Mouse (Mus musculus): ENCODE data around the gene Asic3. TPM values are rescaled to one million over a fixed set of nuclear protein-coding genes. Genes with fewer than 3 reads are reported as not detected.
"Not testable (repeated sequence)": the region's sequence is repeated elsewhere in the genome, so short reads cannot be mapped to it uniquely, and the experiment has no call there.

The Asic3 gene
- polyA plus RNA-seq, 1 experiment from 2014 or later, result 0.17 TPM

- Histone ChIP-seq H3K4me1 (peaks cover 22% of the 10 kb centered on the region), H3K4me3 (no peak overlapping the region), H3K36me3 (no peaks in the 10 kb centered on the region), H3K27ac (replicated peaks) (no peak overlapping the region), H3K4me2 (replicated peaks) (no peak overlapping the region), H3K9ac (replicated peaks) (no peak overlapping the region; the same call in 1 of the 2 replicates), H3K9me3 (no peaks in the 10 kb centered on the region), H3K27me3 (peaks cover 63% of the 10 kb centered on the region)
- WGBS, result 81% methylated on average over 4 of the region's 4 CpGs
- no peak for ATAC-seq (ENCODE audit: low FRiP score, low read depth)
These were observed 23.6 kb upstream of the Asic3 start for GRCm38 (mm10) chr5:24389658-24390020.

- Histone ChIP-seq H3K27me3 (peaks cover 41% of the 10 kb centered on the region), H3K9me3 (no peaks in the 10 kb centered on the region), H3K27ac (replicated peaks) (no peak within 1 kb of the TSS), H3K4me3 (no peak within 1 kb of the TSS), H3K9ac (replicated peaks) (no peak within 1 kb of the TSS), H3K4me2 (replicated peaks) (no peak within 1 kb of the TSS), H3K36me3 (no peaks in the 10 kb centered on the region), H3K4me1 (peaks cover 26% of the 10 kb centered on the region)
- no peak for ATAC-seq (ENCODE audit: low FRiP score, low read depth)
- 83% methylated on average over 7 of the region's 7 CpGs for WGBS
These were observed 21.3 kb upstream of the Asic3 start, which contains the start of gene Atg9b for GRCm38 (mm10) chr5:24391864-24392263. Gene Atg9b (minus strand): TSS chr5:24392143.

GRCm38 (mm10) chr5:24392724-24393123, 20.5 kb upstream of the Asic3 start:
- H3K4me2 ChIP-seq (replicated peaks), result no peak overlapping the region
- peaks cover 19% of the 10 kb centered on the region for H3K4me1 ChIP-seq
- no peaks in the 10 kb centered on the region for H3K36me3 ChIP-seq
- no peak overlapping the region for H3K9ac ChIP-seq (replicated peaks)
- no peak overlapping the region for H3K4me3 ChIP-seq
- no peak overlapping the region for H3K27ac ChIP-seq (replicated peaks)
- H3K27me3 ChIP-seq, result peaks cover 33% of the 10 kb centered on the region
- ATAC-seq (ENCODE audit: low FRiP score, low read depth), result no peak
- no peaks in the 10 kb centered on the region for H3K9me3 ChIP-seq
- WGBS, result 83% methylated on average over 7 of the region's 7 CpGs

- H3K4me3 ChIP-seq, result peak within 1 kb of the TSS; percentile 52
- peaks cover 25% of the 10 kb centered on the region for H3K27me3 ChIP-seq
- WGBS, result 25% methylated on average over 7 of the region's 7 CpGs
- peak within 1 kb of the TSS; percentile 52 for H3K27ac ChIP-seq (replicated peaks)
- ATAC-seq (ENCODE audit: low FRiP score, low read depth), result no peak
- peaks cover 11% of the 10 kb centered on the region for H3K4me1 ChIP-seq
- no peaks in the 10 kb centered on the region for H3K36me3 ChIP-seq
- H3K9me3 ChIP-seq, result no peaks in the 10 kb centered on the region
- H3K9ac ChIP-seq (replicated peaks), result peak within 1 kb of the TSS; percentile 41
- peak within 1 kb of the TSS; percentile 48 for H3K4me2 ChIP-seq (replicated peaks)
These were observed 19.7 kb upstream of the Asic3 start, which contains the start of gene Abcb8 for GRCm38 (mm10) chr5:24393392-24393997. Gene Abcb8 (plus strand): TSS chr5:24393663.

- H3K27ac ChIP-seq (replicated peaks), result peak overlapping the region; percentile 52
- WGBS, result 1% methylated on average over 36 of the region's 36 CpGs
These were observed 18.9 kb upstream of the Asic3 start for GRCm38 (mm10) chr5:24394165-24394894.

GRCm38 (mm10) chr5:24396254-24396653, 16.9 kb upstream of the Asic3 start:
- H3K9me3 ChIP-seq; H3K9ac ChIP-seq (replicated peaks); H3K4me3 ChIP-seq; H3K27ac ChIP-seq (replicated peaks); H3K4me1 ChIP-seq; ATAC-seq (ENCODE audit: low FRiP score, low read depth); H3K4me2 ChIP-seq (replicated peaks); H3K27me3 ChIP-seq: not testable (repeated sequence)
- H3K36me3 ChIP-seq, result peaks cover 13% of the 10 kb centered on the region; the same call in 1 of the 2 replicates
- 85% methylated on average over 6 of the region's 6 CpGs for WGBS

More at GRCm38 (mm10) chr5:24394165-24394894, 18.9 kb upstream of the Asic3 start:
- Histone ChIP-seq H3K4me2 (replicated peaks) (peak overlapping the region; percentile 48), H3K4me1 (peaks cover 10% of the 10 kb centered on the region), H3K4me3 (peak overlapping the region; percentile 52), H3K27me3 (peaks cover 17% of the 10 kb centered on the region), H3K9me3 (no peaks in the 10 kb centered on the region), H3K9ac (replicated peaks) (peak overlapping the region; percentile 41), H3K36me3 (no peaks in the 10 kb centered on the region)
- peak; percentile 98 for ATAC-seq (ENCODE audit: low FRiP score, low read depth)

- no peak overlapping the region for H3K27ac ChIP-seq (replicated peaks)
- H3K9ac ChIP-seq (replicated peaks), result no peak overlapping the region
- no peaks in the 10 kb centered on the region for H3K27me3 ChIP-seq
- no peaks in the 10 kb centered on the region for H3K9me3 ChIP-seq
- no peak overlapping the region for H3K4me3 ChIP-seq
- no peak for ATAC-seq (ENCODE audit: low FRiP score, low read depth)
- H3K36me3 ChIP-seq, result peaks cover 41% of the 10 kb centered on the region
- H3K4me1 ChIP-seq, result peaks cover 5% of the 10 kb centered on the region; the same call in 1 of the 2 replicates
- 88% methylated on average over 10 of the region's 10 CpGs for WGBS
- H3K4me2 ChIP-seq (replicated peaks), result no peak overlapping the region
These were observed 13.5 kb upstream of the Asic3 start for GRCm38 (mm10) chr5:24399686-24400085.

- WGBS, result 86% methylated on average over 11 of the region's 11 CpGs
- no peak overlapping the region for H3K9ac ChIP-seq (replicated peaks)
- H3K4me1 ChIP-seq, result no peaks in the 10 kb centered on the region
- no peak overlapping the region for H3K4me2 ChIP-seq (replicated peaks)
- H3K27ac ChIP-seq (replicated peaks), result no peak overlapping the region
- no peak overlapping the region for H3K4me3 ChIP-seq
- peaks cover 43% of the 10 kb centered on the region for H3K36me3 ChIP-seq
- no peak for ATAC-seq (ENCODE audit: low FRiP score, low read depth)
- no peaks in the 10 kb centered on the region for H3K27me3 ChIP-seq
- no peaks in the 10 kb centered on the region for H3K9me3 ChIP-seq
These were observed 12.8 kb upstream of the Asic3 start for GRCm38 (mm10) chr5:24400362-24400761.

GRCm38 (mm10) chr5:24400911-24401605, 12.1 kb upstream of the Asic3 start:
- H3K4me2 ChIP-seq (replicated peaks), result no peak overlapping the region
- no peak for ATAC-seq (ENCODE audit: low FRiP score, low read depth)
- H3K27me3 ChIP-seq, result no peaks in the 10 kb centered on the region
- H3K9me3 ChIP-seq, result no peaks in the 10 kb centered on the region
- no peaks in the 10 kb centered on the region for H3K4me1 ChIP-seq
- 94% methylated on average over 5 of the region's 5 CpGs for WGBS
- no peak overlapping the region for H3K4me3 ChIP-seq
- peaks cover 50% of the 10 kb centered on the region for H3K36me3 ChIP-seq
- H3K9ac ChIP-seq (replicated peaks), result no peak overlapping the region
- H3K27ac ChIP-seq (replicated peaks), result no peak overlapping the region

- H3K36me3 ChIP-seq, result peaks cover 59% of the 10 kb centered on the region
These were observed 11.2 kb upstream of the Asic3 start for GRCm38 (mm10) chr5:24401969-24402368.

GRCm38 (mm10) chr5:24404594-24405360, 8.4 kb upstream of the Asic3 start:
- WGBS, result 75% methylated on average over 6 of the region's 6 CpGs
- H3K27me3 ChIP-seq, result no peaks in the 10 kb centered on the region
- no peak overlapping the region for H3K27ac ChIP-seq (replicated peaks)
- no peaks in the 10 kb centered on the region for H3K4me1 ChIP-seq
- H3K4me2 ChIP-seq (replicated peaks), result no peak overlapping the region
- no peak for ATAC-seq (ENCODE audit: low FRiP score, low read depth)
- H3K36me3 ChIP-seq, result peaks cover 73% of the 10 kb centered on the region
- no peak overlapping the region for H3K9ac ChIP-seq (replicated peaks)
- H3K4me3 ChIP-seq, result no peak overlapping the region
- no peaks in the 10 kb centered on the region for H3K9me3 ChIP-seq

More at GRCm38 (mm10) chr5:24401969-24402368, 11.2 kb upstream of the Asic3 start:
- Histone ChIP-seq H3K27me3 (no peaks in the 10 kb centered on the region), H3K9ac (replicated peaks) (no peak overlapping the region), H3K4me2 (replicated peaks) (no peak overlapping the region), H3K4me1 (no peaks in the 10 kb centered on the region), H3K4me3 (no peak overlapping the region), H3K9me3 (no peaks in the 10 kb centered on the region), H3K27ac (replicated peaks) (no peak overlapping the region)
- 93% methylated on average over 9 of the region's 9 CpGs for WGBS
- 0 out of 2 replicates have a peak, but pooled peaks have one; percentile 30 for ATAC-seq (ENCODE audit: low FRiP score, low read depth)
